Mouse (Mus musculus) c-Kit-negative CD71-positive TER-119-positive erythroid progenitor cells, embryonic 14.5 days (primary cell): ENCODE results near the gene Rho.

Experiments used
- DNase-seq: peaks from one replicate; pipeline ENCODE4 v3.0.0-alpha.2; 2013; ENCODE audit warnings: low read depth, low spot score

The Rho gene

GRCm38 (mm10) chr6:115975606-115976005 lies 44.1 kb downstream of the Rho start:
- no peak for DNase-seq

GRCm38 (mm10) chr6:115977810-115978209 lies 46.3 kb downstream of the Rho start:
- no peak for DNase-seq

- DNase-seq: no peak
These were observed 47.0 kb downstream of the Rho start for GRCm38 (mm10) chr6:115978596-115978995.

GRCm38 (mm10) chr6:115982889-115983288 lies 51.3 kb downstream of the Rho start:
- DNase-seq: no peak

GRCm38 (mm10) chr6:115983306-115984038 lies 51.9 kb downstream of the Rho start:
- no peak for DNase-seq

GRCm38 (mm10) chr6:115984580-115984979 lies 53.0 kb downstream of the Rho start:
- no peak for DNase-seq

GRCm38 (mm10) chr6:115985622-115986021 lies 54.1 kb downstream of the Rho start:
- DNase-seq: no peak

GRCm38 (mm10) chr6:115986472-115987095 lies 55.0 kb downstream of the Rho start:
- DNase-seq: no peak

GRCm38 (mm10) chr6:115987096-115987747 lies 55.7 kb downstream of the Rho start:
- DNase-seq: no peak

GRCm38 (mm10) chr6:115989032-115989431 lies 57.5 kb downstream of the Rho start:
- no peak for DNase-seq

- DNase-seq: no peak
These were observed 58.1 kb downstream of the Rho start for GRCm38 (mm10) chr6:115989607-115990006.
